Mouse (Mus musculus) heart, adult 8-10 months (tissue): ENCODE data around the gene Dbndd2. TPM values are rescaled to one million over a fixed set of nuclear protein-coding genes. Genes with fewer than 3 reads are reported as not detected.

Experiments
- DNase-seq: peaks from one replicate; pipeline ENCODE4 v3.0.0; 2022; ENCODE audit warnings: low spot score
- total RNA-seq, 4 experiments: library from RNA; stranded (reverse); gene quantifications; 2 replicates each; pipeline ENCODE4 v1.2.4; 2022

Gene Dbndd2
- total RNA-seq, 4 experiments from 2014 or later = 11.3 to 15.0 (median 12.6) TPM

- no peak for DNase-seq
Observed at GRCm38 (mm10) chr2:164453887-164454500, 31.9 kb upstream of the Dbndd2 start.

- DNase-seq = peak; percentile 90
Observed at GRCm38 (mm10) chr2:164454846-164455245, 31.1 kb upstream of the Dbndd2 start.

GRCm38 (mm10) chr2:164455421-164456190 is 30.3 kb upstream of the Dbndd2 start:
- DNase-seq = peak; percentile 76

GRCm38 (mm10) chr2:164456413-164456812 is 29.5 kb upstream of the Dbndd2 start:
- DNase-seq = no peak

GRCm38 (mm10) chr2:164456864-164457300 is 29.0 kb upstream of the Dbndd2 start, which contains the start of gene Sys1:
Sys1 (plus strand) TSS chr2:164456964.
- DNase-seq = peak; percentile 36

- DNase-seq = no peak
Observed at GRCm38 (mm10) chr2:164457942-164458341, 28.0 kb upstream of the Dbndd2 start.

- no peak for DNase-seq
Observed at GRCm38 (mm10) chr2:164458535-164458934, 27.4 kb upstream of the Dbndd2 start.

GRCm38 (mm10) chr2:164460745-164461551 is 25.0 kb upstream of the Dbndd2 start, which contains the start of gene Gm20458:
Gm20458 (plus strand) TSS chr2:164460967.
- peak; percentile 98 for DNase-seq

- DNase-seq = no peak
Observed at GRCm38 (mm10) chr2:164465161-164465560, 20.7 kb upstream of the Dbndd2 start.

- DNase-seq = no peak
Observed at GRCm38 (mm10) chr2:164466787-164467186, 19.1 kb upstream of the Dbndd2 start.

- peak; percentile 63 for DNase-seq
Observed at GRCm38 (mm10) chr2:164470254-164470653, 15.7 kb upstream of the Dbndd2 start.

- DNase-seq = no peak
Observed at GRCm38 (mm10) chr2:164473624-164474023, 12.3 kb upstream of the Dbndd2 start, which contains the start of gene Trp53tg5. Trp53tg5 (minus strand) TSS chr2:164473724.

- peak; percentile 61 for DNase-seq
Observed at GRCm38 (mm10) chr2:164486258-164487114, 580 bp downstream of the Dbndd2 start.

- no peak for DNase-seq
Observed at GRCm38 (mm10) chr2:164487115-164487527, 1.2 kb downstream of the Dbndd2 start.

GRCm38 (mm10) chr2:164487812-164488211 is 1.9 kb downstream of the Dbndd2 start:
- DNase-seq = no peak

- DNase-seq = no peak
Observed at GRCm38 (mm10) chr2:164494126-164494525, 8.2 kb downstream of the Dbndd2 start.

- DNase-seq = no peak
Observed at GRCm38 (mm10) chr2:164496331-164496730, 10.4 kb downstream of the Dbndd2 start.

GRCm38 (mm10) chr2:164496847-164497690 is 11.2 kb downstream of the Dbndd2 start, which contains the start of gene Pigt:
Pigt (plus strand) TSS chr2:164497520.
- peak; percentile 92 for DNase-seq

GRCm38 (mm10) chr2:164497691-164498268 is 11.9 kb downstream of the Dbndd2 start:
- no peak for DNase-seq

- no peak for DNase-seq
Observed at GRCm38 (mm10) chr2:164499317-164499716, 13.4 kb downstream of the Dbndd2 start.
